Mouse (Mus musculus) layer of hippocampus, adult 9-11 months (tissue): ENCODE measurements around the gene Slc38a8.

Experiments used
- DNase-seq: peaks from one replicate; pipeline ENCODE4 v3.0.0; 2022

The Slc38a8 gene

DNA sequence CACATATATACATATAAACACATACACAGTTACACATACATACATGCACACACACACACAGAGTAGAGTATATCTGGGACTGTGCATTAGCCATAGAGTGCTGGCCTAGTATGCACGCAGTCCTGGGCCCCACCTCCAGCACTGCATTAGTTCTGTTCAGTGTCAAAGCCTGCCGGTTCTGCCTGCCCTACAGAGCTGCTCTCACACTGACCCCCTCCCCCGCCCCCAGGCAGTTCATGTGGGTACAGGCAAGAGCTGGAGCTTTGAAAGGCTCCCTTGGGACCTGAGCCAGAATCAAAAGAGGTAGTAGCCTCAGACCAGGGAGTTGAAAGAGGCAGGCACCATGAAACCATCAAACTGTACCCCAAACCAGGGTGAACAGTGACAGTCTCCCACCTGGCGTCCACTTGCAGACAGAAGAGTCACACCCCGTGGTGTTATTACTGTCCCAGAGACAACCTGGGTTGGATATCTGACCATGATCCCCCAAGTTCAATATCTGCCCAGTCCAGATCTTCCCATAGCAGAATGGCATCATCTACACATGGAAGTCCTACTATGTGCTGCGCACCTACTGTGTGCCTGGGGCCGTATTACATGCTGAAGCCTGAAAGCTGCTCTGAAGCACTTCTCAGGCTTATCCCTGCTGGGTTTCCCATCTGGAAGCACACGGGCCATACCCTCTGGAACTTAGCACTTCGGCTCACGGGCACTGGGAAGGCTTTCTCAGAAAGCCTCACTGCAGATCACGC, 17.2 kb downstream of the Slc38a8 start:
- no peak for DNase-seq

DNA sequence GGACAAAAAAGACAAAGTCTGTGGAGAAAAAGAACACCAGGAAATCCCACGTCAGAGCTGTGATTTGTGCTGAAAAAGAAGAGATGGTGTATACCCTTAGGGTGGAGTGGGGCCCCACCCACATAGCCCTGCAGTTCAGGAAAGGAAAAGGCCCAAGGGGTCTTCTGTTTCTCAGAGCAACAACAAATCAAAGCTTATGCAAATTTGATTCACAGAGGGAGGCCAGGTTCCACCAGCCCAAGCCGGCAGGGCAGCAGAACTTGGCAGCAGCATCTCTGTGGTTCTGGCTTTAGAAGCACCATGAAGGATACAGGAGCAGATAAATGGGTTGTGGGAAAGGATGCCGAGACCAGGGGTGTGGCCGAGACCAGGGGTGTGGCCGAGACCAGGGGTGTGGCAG, 22.8 kb downstream of the Slc38a8 start:
- no peak for DNase-seq

DNA sequence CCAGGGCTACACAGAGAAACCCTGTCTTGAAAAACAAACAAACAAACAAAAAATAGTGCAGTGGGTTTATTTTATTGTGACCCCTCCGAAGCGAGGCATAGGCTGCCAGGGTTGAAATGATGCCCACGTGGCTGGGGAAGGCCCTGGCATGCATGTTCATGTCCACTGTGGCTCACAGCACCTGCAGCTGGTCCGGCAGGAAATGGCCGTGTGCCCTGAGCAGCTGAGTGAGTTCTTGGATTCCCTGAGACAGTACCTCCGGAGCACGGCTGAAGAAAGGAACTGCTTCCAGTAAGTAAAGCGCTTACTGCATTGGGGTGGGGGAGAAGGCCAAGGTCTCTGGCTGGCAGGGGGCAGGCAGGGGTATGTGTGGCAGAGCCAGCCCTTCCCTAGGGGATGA, 33.4 kb downstream of the Slc38a8 start:
- no peak for DNase-seq

DNA sequence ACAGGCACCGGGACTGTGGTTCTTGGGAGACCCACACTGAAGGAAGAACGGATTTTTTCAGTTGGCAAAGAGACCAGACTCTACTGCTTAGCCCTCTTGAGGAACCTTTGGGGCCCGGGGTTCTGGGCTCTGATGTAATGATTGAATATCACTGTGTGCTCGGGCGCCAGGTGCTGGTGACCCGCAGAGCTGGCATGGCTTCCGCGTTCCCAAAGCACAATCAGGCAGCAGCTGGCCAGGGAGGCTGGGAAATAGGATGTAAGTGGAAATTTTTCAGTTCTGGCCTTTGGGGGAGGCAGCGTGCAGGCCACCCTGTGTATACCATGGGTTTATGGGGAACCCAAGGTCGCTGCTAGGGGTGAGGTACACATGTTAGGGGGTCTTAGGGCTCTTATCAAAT, 34.7 kb downstream of the Slc38a8 start:
- no peak for DNase-seq

GRCm38 (mm10) chr8:119466105-119466504, 35.4 kb downstream of the Slc38a8 start:
- peak; percentile 81 for DNase-seq

- DNase-seq, result peak; percentile 56
Measured at GRCm38 (mm10) chr8:119463709-119464108, 37.8 kb downstream of the Slc38a8 start.

- DNase-seq, result no peak
Measured at GRCm38 (mm10) chr8:119461356-119461755, 40.1 kb downstream of the Slc38a8 start.

DNA sequence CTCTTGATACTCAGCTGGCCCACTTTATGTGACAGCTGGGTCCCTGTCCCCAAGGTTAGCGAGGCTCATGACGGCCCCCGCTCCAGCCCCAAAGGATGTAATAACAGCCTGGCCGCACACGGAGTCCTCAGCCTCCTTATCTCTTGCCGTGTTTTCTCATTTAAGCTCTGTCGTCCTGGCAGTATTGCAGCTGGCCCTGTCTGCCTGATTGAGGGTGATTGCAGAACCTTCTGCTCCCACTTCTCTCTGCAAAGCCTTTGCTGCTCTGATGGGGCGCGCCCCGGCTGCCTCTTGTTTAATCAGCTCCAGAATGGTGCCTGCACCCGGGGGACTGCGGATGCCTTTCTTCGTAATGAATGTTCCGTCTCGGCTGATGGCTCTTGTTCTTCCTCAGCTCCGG, 41.8 kb downstream of the Slc38a8 start:
- DNase-seq, result peak; percentile 56

DNA sequence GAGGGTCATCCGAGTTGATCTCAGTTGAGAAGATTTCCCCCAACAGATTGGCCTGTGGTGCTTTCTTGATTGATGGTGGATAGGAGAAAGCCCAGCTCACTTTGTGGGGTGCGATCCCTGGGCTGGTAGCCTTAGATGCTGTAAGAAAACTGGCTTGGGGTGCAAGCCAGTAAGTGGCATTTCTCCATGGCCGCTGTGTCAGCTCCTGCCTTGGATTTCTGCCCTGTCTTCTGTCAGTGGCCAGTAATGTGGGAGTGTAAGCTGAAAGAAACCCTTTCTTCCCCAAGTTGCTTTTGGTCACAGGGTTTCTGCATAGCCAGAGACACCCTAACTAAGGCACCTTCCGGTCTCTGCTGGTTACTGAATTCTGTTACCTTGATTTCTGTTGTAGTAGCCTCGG, 45.5 kb downstream of the Slc38a8 start:
- DNase-seq, result no peak

- DNase-seq, result no peak
Measured at GRCm38 (mm10) chr8:119452919-119453318, 48.6 kb downstream of the Slc38a8 start.

- DNase-seq, result no peak
Measured at GRCm38 (mm10) chr8:119451131-119451530, 50.4 kb downstream of the Slc38a8 start.

- peak; percentile 68 for DNase-seq
Measured at GRCm38 (mm10) chr8:119449627-119450026, 51.9 kb downstream of the Slc38a8 start.

- DNase-seq, result no peak
Measured at GRCm38 (mm10) chr8:119447781-119448170, 53.7 kb downstream of the Slc38a8 start.

DNA sequence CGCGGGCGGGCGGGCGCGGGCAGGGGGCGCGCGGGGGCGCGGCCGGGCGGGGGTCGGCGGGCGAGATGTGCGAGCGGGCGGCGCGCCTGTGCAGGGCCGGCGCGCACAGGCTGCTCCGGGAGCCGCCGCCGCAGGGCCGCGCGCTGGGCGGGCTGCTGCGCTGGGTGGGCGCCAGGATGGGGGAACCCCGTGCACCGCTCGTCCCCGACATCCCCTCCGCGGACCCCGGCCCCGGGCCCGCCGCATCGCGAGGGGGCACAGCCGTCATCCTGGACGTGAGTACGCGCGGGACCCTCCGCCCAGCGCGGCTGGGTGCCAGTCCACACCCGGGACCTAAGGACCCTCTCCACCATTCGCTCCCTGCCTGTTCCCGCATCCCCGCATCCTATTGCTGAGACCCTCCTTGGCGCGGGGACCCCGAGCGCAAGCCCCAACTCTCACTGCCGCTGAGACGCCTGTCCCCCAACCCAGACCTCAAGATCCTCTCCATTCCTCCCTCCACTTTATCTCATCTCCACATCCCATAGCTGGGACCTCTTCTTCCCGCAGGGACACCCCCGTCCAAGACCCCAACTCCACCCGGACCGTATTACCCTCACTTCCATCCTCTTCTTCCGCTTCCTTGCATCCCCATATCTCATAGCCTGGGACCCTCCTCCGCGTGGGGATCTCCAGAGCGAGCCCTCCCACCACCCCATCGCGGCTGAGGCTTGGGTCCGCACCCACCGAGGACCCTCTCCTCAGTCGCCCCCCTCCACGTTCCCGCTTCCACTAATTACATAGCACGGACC, 54.3 kb downstream of the Slc38a8 start:
- no peak for DNase-seq

DNA sequence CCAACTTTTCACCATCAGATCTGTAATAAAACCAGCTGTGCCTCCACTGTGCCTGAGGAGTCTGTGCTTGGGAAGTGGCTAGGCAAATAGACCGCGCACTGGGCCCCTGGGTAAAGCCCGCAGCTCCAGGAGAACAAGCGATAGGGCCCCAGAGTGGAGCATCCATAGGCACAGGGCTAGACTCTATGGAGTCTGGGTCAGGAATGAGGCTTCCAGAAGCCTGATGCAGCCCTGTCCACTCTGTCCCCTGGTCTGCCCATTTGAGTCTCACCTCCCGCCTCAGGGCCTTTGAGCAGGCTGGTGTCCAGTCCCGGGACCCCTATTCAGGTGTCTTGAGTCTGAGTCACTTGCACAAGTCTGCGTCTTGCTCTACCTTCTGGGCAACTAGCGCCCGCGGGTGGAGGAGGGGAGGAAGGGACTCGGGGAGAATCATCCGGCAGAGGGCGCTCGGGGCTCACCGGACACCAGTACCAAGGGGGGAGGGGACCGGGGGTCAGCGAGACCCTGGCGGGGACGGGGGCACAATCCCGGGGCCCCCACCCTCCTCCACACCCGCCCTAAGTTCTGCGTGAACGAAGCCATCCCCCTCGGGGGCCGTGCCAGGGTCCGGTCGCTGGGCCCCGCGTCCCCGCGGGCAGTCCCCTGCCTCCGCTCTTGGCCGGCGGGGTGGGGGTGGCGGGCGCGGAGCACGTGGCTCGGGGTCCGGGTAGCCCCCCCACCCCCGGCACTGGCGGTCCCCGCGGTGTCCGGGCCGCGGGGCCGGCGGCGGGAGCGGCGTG, 55.1 kb downstream of the Slc38a8 start, which contains the start of gene Necab2:
TSS of gene Necab2 (plus strand) at position 509 of the 779 bp plus-strand sequence.
- peak; percentile 89 for DNase-seq

GRCm38 (mm10) chr8:119442970-119443369, 58.5 kb downstream of the Slc38a8 start:
- no peak for DNase-seq

DNA sequence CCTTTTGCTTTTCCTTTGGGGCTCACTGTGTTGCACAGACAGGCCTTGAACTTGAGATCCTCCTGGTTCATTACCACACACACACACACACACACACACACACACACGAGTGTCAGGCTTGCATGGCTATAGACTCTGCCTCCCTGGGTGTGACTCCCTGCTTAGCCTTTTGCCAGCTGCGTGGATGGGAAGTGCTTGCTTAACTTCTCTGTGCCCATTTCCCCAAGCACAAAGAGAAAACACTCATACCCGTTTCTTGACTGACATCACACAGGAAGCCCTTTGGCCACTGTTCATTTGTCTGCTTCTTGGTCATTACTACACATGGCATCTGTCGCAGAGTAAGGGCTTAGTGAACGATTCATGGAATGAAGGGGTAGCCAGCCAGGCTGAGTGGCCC, 59.5 kb downstream of the Slc38a8 start:
- DNase-seq, result no peak

DNA sequence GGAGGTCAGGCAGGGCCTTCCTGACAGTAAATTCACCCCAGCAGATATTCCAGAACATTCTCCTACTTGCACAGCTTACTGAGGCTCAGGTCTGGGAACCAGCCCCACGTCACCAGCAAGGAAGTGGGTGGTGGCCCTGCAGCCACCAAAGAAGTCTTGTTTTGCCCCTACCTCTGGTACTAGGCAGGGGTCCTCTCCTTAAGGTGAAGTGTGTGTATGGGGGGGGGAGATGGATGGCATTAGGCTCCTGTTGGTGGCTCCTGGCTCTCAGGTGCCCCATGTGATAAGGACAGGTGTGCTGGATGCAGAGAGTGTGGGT, 60.6 kb downstream of the Slc38a8 start:
- no peak for DNase-seq

GRCm38 (mm10) chr8:119440250-119440951, 61.1 kb downstream of the Slc38a8 start:
- DNase-seq, result no peak

DNA sequence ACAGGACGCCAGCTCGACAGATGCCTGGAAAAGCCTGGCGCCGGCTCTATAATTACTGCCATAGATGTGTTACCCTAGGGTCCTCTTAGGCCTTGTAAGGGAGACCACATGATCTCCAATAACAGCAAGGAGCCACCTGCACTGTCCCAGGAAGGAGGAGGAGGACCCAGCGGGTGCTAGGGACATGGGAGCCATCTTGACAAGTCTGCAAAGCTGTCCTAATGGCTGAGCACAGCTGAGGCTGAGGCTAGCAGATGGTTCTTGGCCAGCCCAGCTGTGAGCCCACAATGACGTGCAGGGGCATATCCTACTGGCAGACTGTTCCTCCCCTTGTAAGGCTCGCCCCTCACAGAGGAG, 61.6 kb downstream of the Slc38a8 start:
- DNase-seq, result no peak

GRCm38 (mm10) chr8:119439424-119439823, 62.1 kb downstream of the Slc38a8 start:
- DNase-seq, result no peak

DNA sequence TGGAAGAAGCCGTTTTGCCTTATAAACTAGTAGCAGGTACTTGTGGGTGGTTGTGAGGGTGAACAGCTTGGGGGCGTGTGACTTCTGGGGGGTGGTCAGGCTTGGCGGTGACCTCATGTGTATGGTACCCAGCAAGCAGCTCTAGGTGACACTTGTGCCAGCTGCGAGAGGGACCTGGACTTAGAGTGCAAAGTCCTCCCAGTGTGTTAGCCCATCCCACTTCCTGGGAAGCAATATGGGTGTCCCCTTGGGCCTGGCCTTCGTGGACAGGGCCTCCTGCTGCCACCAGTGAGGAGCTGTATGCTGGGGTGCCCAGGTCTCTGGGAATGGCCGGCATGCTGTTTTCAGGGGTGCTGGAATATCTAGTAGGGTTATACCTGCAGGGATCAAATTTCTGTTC, 62.6 kb downstream of the Slc38a8 start:
- DNase-seq, result no peak

DNA sequence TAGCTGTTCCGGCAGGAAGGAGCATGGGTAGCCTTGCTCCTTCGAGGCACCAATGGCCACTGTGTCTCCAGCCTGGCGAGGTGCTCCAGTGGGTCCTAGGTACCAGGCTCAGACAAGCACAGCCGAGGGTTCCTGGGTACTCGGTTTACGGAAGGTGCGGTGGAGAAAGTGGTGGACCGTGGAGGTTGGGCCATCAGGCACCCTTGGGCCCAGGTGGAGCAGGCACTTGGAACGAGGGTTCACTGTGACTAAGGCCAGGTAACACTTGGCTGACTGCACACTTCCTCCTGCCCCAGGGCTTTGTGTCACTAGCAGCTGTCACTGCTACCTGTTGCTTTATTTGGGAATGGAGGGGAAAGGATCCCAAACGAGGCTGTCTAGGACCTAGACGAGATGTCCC, 64.0 kb downstream of the Slc38a8 start:
- no peak for DNase-seq
